Mouse (Mus musculus) bone marrow, adult 2 months (tissue): ENCODE data around the gene Irgc1. TPM values are rescaled to one million over a fixed set of nuclear protein-coding genes. Genes with fewer than 3 reads are reported as not detected.

Source experiments
- H3K27ac ChIP-seq: fragments of 200-500 bp; 2 replicates; pipeline ENCODE4 v1.5.1; 2012; ENCODE audit warnings: low read depth, mild to moderate bottlenecking, control low read depth, inconsistent platforms, low read length; ENCODE audit not compliant: control insufficient read depth, poor library complexity, insufficient read depth
- H3K4me1 ChIP-seq: fragments of 200-500 bp; 2 replicates; pipeline ENCODE4 v1.6.1; 2011; ENCODE audit warnings: low read length; ENCODE audit not compliant: control insufficient read depth, insufficient read depth
- H3K4me3 ChIP-seq: fragments of 200-500 bp; replicated peaks from 2 replicates; pipeline ENCODE3; 2011; ENCODE audit warnings: mild to moderate bottlenecking, low read depth, low read length, control low read depth; ENCODE audit not compliant: control insufficient read depth
- CTCF ChIP-seq: fragments of 200-500 bp; IDR thresholded peaks from 2 replicates; pipeline ENCODE4 v1.5.1; 2011; ENCODE audit warnings: low read length, control low read depth; ENCODE audit not compliant: control insufficient read depth, insufficient read depth
- POLR2A ChIP-seq: fragments of 200-500 bp; IDR thresholded peaks from 2 replicates; pipeline ENCODE4 v1.6.1; 2011; ENCODE audit warnings: low read depth, mild to moderate bottlenecking, control low read depth, low read length, borderline replicate concordance; ENCODE audit not compliant: control insufficient read depth
- WGBS: fragments of 180-500 bp; shearing (Covaris S2); methylation state at CpG from one replicate; pipeline ENCODE4 v1.1.7; 2018; 5-methylcytosine and 5-hydroxymethylcytosine counted together
- polyA plus RNA-seq: library from polyadenylated mRNA; stranded (reverse); fragments of >200 nt; gene quantifications from 2 replicates; pipeline ENCODE4 v1.2.4, GENCODE M21; 2011; ENCODE audit warnings: low replicate concordance; ENCODE audit not compliant: missing spikeins, insufficient read depth, insufficient read length

The Irgc1 gene
- polyA plus RNA-seq, 1 experiment, result not detected

- 88% methylated on average over 5 of the region's 5 CpGs for WGBS
- H3K27ac ChIP-seq, result no peak overlapping the region
- no peak overlapping the region for H3K4me3 ChIP-seq
- no peaks in the 10 kb centered on the region; the same call in 1 of the 2 replicates for H3K4me1 ChIP-seq
- TF ChIP-seq POLR2A, result no peak
- TF ChIP-seq CTCF, result no peak
Observed at GRCm38 (mm10) chr7:24435305-24435704, 16.8 kb downstream of the Irgc1 start.

DNA sequence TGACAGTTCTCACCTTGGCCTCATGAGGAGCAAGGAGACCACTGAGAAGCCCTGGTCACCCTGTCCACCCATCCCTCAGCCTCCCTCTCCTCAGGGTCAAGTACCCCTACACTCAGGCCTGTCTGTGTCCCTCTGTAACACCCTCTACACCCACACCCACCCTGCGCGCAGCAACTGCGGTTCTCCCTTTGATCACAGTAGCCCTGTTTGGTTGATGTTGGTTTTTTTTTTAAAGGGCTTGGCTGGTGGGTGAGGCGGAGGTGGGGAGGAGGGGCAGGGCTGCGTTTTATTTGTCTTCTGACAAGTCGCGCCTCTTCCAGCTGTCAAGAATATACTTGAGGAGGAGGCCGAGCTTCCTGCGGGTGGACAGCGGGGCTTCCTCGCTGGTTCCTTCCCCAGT is 20.4 kb downstream of the Irgc1 start:
- Histone ChIP-seq H3K4me3 (no peak overlapping the region), H3K27ac (no peak overlapping the region), H3K4me1 (no peaks in the 10 kb centered on the region)
- TF ChIP-seq CTCF (no peak), POLR2A (no peak)
- 78% methylated on average over 11 of the region's 11 CpGs for WGBS

GRCm38 (mm10) chr7:24430551-24431345 is 21.3 kb downstream of the Irgc1 start:
- no peak overlapping the region for H3K27ac ChIP-seq
- no peak overlapping the region for H3K4me3 ChIP-seq
- TF ChIP-seq CTCF (no peak), POLR2A (no peak)
- 77% methylated on average over 15 of the region's 15 CpGs for WGBS
- H3K4me1 ChIP-seq, result no peaks in the 10 kb centered on the region

DNA sequence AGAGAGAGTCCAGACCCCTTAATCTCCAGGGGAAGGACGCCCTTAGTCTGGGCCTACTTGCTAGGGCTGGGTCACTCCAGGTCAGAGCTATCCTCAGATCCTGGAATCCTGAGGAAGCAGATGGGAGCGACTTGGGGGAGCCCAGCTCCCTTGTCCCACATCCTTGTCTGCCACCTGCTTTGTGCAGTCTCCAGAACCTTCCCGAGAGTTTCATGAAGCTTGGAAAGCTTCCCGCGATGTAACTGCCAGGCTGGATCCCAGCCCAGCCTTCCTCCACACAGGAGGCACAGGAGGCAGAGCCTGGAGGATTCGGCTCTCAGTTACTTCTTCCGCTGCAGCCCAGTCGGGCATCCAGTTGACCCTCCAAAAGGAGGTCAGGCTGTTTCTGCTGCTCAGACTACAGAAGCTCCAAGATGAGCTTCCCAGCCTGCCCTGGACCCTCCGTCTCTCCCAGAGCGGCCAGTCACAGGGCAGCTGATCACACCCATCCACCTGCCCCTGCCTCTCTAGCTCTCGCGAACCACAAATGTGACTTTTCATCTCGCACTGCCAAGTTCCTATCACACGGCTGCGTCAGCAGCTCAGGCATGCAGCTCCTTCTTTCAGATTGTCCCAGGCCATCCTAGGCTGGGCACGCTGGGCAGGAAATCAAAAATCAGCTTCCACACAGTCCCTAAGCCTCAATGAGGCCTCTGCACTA is 22.5 kb downstream of the Irgc1 start:
- 80% methylated on average over 16 of the region's 16 CpGs for WGBS
- Histone ChIP-seq H3K27ac (no peak overlapping the region), H3K4me3 (no peak overlapping the region), H3K4me1 (no peaks in the 10 kb centered on the region)
- TF ChIP-seq CTCF (no peak), POLR2A (no peak)

DNA sequence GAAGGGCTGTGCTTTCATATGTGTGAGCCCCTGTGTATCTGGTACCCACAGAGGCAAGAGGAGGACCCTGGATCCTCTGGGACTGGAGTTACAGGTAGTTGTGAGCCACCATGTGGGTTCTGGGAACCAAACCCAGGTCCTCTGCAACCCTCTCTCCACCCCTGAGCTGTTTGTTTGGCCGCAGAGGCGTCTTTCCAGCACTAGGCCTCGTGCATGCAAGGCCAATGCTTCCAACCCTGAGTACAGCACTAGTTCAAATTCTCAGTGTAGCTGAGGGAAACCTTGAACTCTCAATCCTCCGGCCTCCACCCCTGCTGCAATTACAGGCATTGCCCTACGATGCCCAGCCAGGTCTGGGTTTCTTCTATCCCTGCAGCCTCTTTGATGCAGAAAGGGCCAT is 23.4 kb downstream of the Irgc1 start:
- H3K4me3 ChIP-seq, result no peak overlapping the region
- no peaks in the 10 kb centered on the region for H3K4me1 ChIP-seq
- TF ChIP-seq POLR2A (no peak), CTCF (no peak)
- WGBS, result 84% methylated on average over 5 of the region's 5 CpGs
- H3K27ac ChIP-seq, result no peak overlapping the region

DNA sequence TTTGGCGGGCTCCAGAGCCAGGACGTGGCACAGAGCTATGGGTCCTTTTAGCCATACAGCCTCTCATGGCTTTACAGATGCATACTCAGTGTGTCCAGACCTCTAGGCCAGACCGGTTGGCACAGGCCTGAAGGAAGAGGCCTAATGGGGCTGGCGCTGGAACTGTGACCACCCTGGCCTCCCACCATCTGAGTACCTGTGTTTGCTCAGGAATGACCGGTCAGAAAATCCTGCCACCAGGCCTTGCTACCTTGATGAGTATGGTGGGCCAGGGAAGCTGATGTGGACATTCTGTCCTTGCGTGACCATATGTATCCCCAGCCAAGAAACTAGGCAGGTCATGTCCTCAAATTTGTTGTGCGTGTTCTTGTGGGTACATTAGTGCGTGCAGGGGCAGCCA is 24.9 kb downstream of the Irgc1 start:
- WGBS, result 93% methylated on average over 8 of the region's 8 CpGs
- no peak for TF ChIP-seq CTCF
- H3K27ac ChIP-seq, result no peak overlapping the region
- no peaks in the 10 kb centered on the region for H3K4me1 ChIP-seq
- no peak overlapping the region for H3K4me3 ChIP-seq

DNA sequence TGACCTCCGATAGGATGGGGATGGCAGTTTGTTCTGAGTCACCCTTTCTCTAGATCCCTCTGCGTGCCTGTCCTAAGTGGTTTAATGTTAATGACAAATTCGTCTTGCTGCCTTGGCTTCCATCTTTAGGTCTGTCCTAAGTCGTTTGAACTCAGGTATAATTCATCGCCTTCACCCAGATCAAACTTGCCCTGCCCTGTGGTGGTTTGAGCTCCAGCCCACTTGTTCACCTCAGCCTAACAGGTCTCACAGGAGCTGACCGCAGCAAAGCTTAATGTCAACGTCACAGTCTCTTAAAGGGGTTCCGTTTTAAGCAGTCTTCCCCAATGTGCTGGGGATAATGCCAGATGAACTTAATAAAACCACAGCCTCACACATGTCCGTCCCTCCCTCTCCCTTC is 26.2 kb downstream of the Irgc1 start:
- WGBS, result 81% methylated on average over 9 of the region's 9 CpGs
- TF ChIP-seq POLR2A (no peak), CTCF (no peak)
- no peak overlapping the region for H3K27ac ChIP-seq
- H3K4me3 ChIP-seq, result no peak overlapping the region
- no peaks in the 10 kb centered on the region for H3K4me1 ChIP-seq

DNA sequence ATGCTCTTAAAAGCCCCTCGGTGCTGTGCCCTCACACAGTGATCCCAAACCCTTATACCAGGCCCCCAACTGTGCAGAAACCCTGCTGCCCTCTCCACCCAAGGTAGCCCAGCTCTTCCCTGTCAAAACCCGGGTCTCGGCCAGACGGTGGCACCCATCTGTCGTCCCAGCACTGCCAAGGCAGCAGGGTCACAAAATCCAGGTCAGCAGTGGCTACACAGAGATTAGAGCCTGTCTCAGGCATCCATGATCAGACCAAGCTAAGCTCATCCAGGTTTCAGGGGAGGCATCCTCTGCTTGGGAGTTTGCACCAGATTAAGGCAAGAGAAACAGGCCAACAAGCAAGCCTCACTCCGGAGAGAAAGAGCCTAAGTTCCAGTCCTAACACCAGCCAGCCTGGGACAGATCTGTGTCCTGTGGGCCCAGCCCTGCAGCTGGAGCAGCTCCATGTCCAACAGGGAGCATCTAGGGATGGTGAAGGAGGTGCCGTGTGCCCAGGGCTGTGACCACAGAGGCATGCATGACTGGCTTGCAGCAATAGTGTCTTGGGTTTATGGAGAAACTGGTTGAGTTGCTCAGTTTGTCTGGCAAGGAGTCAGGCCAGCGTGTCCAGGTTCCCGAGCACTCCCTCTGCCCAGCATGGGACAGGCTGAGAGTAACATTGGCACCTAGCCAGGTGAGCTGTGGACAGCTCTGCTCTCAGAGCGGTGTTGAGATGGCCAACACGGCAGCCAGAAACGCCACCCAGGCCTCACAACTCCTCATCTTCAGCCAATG is 28.0 kb downstream of the Irgc1 start:
- WGBS, result 81% methylated on average over 12 of the region's 12 CpGs
- H3K27ac ChIP-seq, result no peak overlapping the region
- H3K4me3 ChIP-seq, result no peak overlapping the region
- TF ChIP-seq POLR2A, result no peak
- TF ChIP-seq CTCF, result no peak
- no peaks in the 10 kb centered on the region for H3K4me1 ChIP-seq
